Mouse (Mus musculus) myocyte (in vitro differentiated cells): ENCODE results near the gene Kif27. TPM values are rescaled to one million over a fixed set of nuclear protein-coding genes. Genes with fewer than 3 reads are reported as not detected.
"Not testable (repeated sequence)": the region's sequence is repeated elsewhere in the genome, so short reads cannot be mapped to it uniquely, and the experiment has no call there.

ENCODE experiments used
- H3K27me3 ChIP-seq: one replicate; pipeline ENCODE4 v1.6.1; 2011; ENCODE audit not compliant: control insufficient read depth, insufficient read depth, insufficient read length
- H3K36me3 ChIP-seq: one replicate; pipeline ENCODE4 v1.6.1; 2011; ENCODE audit not compliant: control insufficient read depth, insufficient read depth
- H3K4me2 ChIP-seq: one replicate; pipeline ENCODE4 v1.6.1; 2011; ENCODE audit warnings: low read depth, control low read depth
- H3K4me3 ChIP-seq: one replicate; pipeline ENCODE4 v1.5.1; 2011; ENCODE audit warnings: mild to moderate bottlenecking, control low read depth, moderate library complexity
- H3K79me2 ChIP-seq: one replicate; pipeline ENCODE4 v1.6.1; 2011; ENCODE audit not compliant: control insufficient read depth, insufficient read depth
- H3ac ChIP-seq: one replicate; pipeline ENCODE4 v1.6.1; 2011; ENCODE audit not compliant: control insufficient read depth, insufficient read length
- CEBPB ChIP-seq: IDR thresholded peaks from 2 replicates; pipeline ENCODE4 v1.6.1; 2011; ENCODE audit warnings: mild to moderate bottlenecking, moderate library complexity; ENCODE audit not compliant: poor library complexity, insufficient read depth, severe bottlenecking
- E2F4 ChIP-seq: IDR thresholded peaks from one replicate; pipeline ENCODE4 v1.6.1; 2011; ENCODE audit warnings: mild to moderate bottlenecking, control low read depth, moderate library complexity; ENCODE audit not compliant: insufficient read depth
- MAX ChIP-seq: IDR thresholded peaks from one replicate; pipeline ENCODE4 v1.6.1; 2011; ENCODE audit warnings: low read depth, mild to moderate bottlenecking, control low read depth
- MYOD1 ChIP-seq, 3 experiments: IDR thresholded peaks; one replicate each; pipeline ENCODE4 v1.6.1; 2011; ENCODE audit warnings: control low read depth in 2 of 3, low read depth in 2 of 3, mild to moderate bottlenecking in 2 of 3, moderate library complexity in 1 of 3; ENCODE audit not compliant: insufficient read length in 2 of 3, control insufficient read depth in 1 of 3
- MYOG ChIP-seq, 3 experiments: IDR thresholded peaks; one replicate each; pipeline ENCODE4 v1.6.1; 2011; ENCODE audit warnings: control low read depth in 2 of 3, low read depth in 2 of 3, mild to moderate bottlenecking in 2 of 3; ENCODE audit not compliant: insufficient read length in 2 of 3, control insufficient read depth in 1 of 3, insufficient read depth in 1 of 3
- POLR2A ChIP-seq: IDR thresholded peaks from one replicate; pipeline ENCODE4 v1.6.1; 2011; ENCODE audit warnings: low read depth, mild to moderate bottlenecking, control low read depth, moderate library complexity; ENCODE audit not compliant: insufficient read length
- POLR2AphosphoS2 ChIP-seq: IDR thresholded peaks from one replicate; pipeline ENCODE4 v1.6.1; 2011; ENCODE audit warnings: low read depth, control low read depth; ENCODE audit not compliant: insufficient read length
- REST ChIP-seq: IDR thresholded peaks from one replicate; pipeline ENCODE4 v1.6.1; 2011; ENCODE audit warnings: mild to moderate bottlenecking, control low read depth, moderate library complexity; ENCODE audit not compliant: insufficient read depth, insufficient read length
- SRF ChIP-seq: IDR thresholded peaks from one replicate; pipeline ENCODE4 v1.6.1; 2011; ENCODE audit warnings: low read depth; ENCODE audit not compliant: control insufficient read depth, insufficient read length
- TCF12 ChIP-seq: IDR thresholded peaks from one replicate; pipeline ENCODE4 v1.6.1; 2011; ENCODE audit warnings: mild to moderate bottlenecking, control low read depth; ENCODE audit not compliant: poor library complexity, insufficient read depth, severe bottlenecking
- TCF3 ChIP-seq: IDR thresholded peaks from one replicate; pipeline ENCODE4 v1.6.1; 2011; ENCODE audit warnings: low read depth, control low read depth; ENCODE audit not compliant: insufficient read length
- USF1 ChIP-seq: IDR thresholded peaks from one replicate; pipeline ENCODE4 v1.6.1; 2011; ENCODE audit warnings: low read depth, mild to moderate bottlenecking, control low read depth, moderate library complexity
- polyA plus RNA-seq: library from polyadenylated mRNA; unstranded; fragments of >200 nt; fragmentation: generic; extraction: Trizol; gene quantifications from one replicate; pipeline ENCODE4 v1.2.1, GENCODE M21; 2012; ENCODE audit warnings: missing spikeins

The Kif27 gene
- polyA plus RNA-seq, 1 experiment: 0.08 TPM

GRCm38 (mm10) chr13:58372278-58373152 is 13.6 kb upstream of the Kif27 start:
- H3K79me2 ChIP-seq: no peaks in the 10 kb centered on the region
- H3K4me3 ChIP-seq: no peak overlapping the region
- H3K27me3 ChIP-seq: peaks cover 7% of the 10 kb centered on the region
- no peak overlapping the region for H3ac ChIP-seq
- TF ChIP-seq REST: no peak
- H3K4me2 ChIP-seq: no peak overlapping the region
- H3K36me3 ChIP-seq: no peaks in the 10 kb centered on the region

GRCm38 (mm10) chr13:58368835-58369234 is 9.9 kb upstream of the Kif27 start:
- no peak overlapping the region for H3K4me3 ChIP-seq
- no peak overlapping the region for H3K4me2 ChIP-seq
- H3K27me3 ChIP-seq: peaks cover 7% of the 10 kb centered on the region
- H3K79me2 ChIP-seq: no peaks in the 10 kb centered on the region
- no peak overlapping the region for H3ac ChIP-seq
- no peaks in the 10 kb centered on the region for H3K36me3 ChIP-seq
- no peak for TF ChIP-seq REST
- no peak for TF ChIP-seq TCF12
- TF ChIP-seq POLR2AphosphoS2: no peak
- TF ChIP-seq SRF: no peak
- TF ChIP-seq MAX: no peak
- no peak for TF ChIP-seq MYOG (IDR thresholded peaks at IDR 0.05; ENCODE audit: control insufficient read depth in 1 of 3, insufficient read depth in 1 of 3, insufficient read length in 2 of 3, low read depth in 2 of 3)
- no peak for TF ChIP-seq E2F4

GRCm38 (mm10) chr13:58367641-58368040 is 8.7 kb upstream of the Kif27 start:
- H3K79me2 ChIP-seq: no peaks in the 10 kb centered on the region
- H3K4me2 ChIP-seq: no peak overlapping the region
- TF ChIP-seq POLR2A (no peak), MYOG (IDR thresholded peaks at IDR 0.05; ENCODE audit: control insufficient read depth in 1 of 3, insufficient read depth in 1 of 3, insufficient read length in 2 of 3, low read depth in 2 of 3) (no peak), MAX (no peak), E2F4 (no peak), REST (no peak), MYOD1 (IDR thresholded peaks at IDR 0.05; ENCODE audit: control insufficient read depth in 1 of 3, insufficient read length in 2 of 3, low read depth in 2 of 3) (no peak)
- H3K27me3 ChIP-seq: peaks cover under 1% of the 10 kb centered on the region
- no peaks in the 10 kb centered on the region for H3K36me3 ChIP-seq
- no peak overlapping the region for H3K4me3 ChIP-seq
- no peak overlapping the region for H3ac ChIP-seq

GRCm38 (mm10) chr13:58366373-58366772 is 7.5 kb upstream of the Kif27 start:
- Histone ChIP-seq H3K79me2 (no peaks in the 10 kb centered on the region), H3K27me3 (no peaks in the 10 kb centered on the region), H3K4me3 (no peak overlapping the region), H3K4me2 (no peak overlapping the region), H3ac (no peak overlapping the region), H3K36me3 (no peaks in the 10 kb centered on the region)
- TF ChIP-seq E2F4: no peak
- TF ChIP-seq POLR2A: no peak
- TF ChIP-seq MAX: no peak
- no peak for TF ChIP-seq TCF12
- no peak for TF ChIP-seq REST
- no peak for TF ChIP-seq USF1
- TF ChIP-seq MYOG (IDR thresholded peaks at IDR 0.05; ENCODE audit: control insufficient read depth in 1 of 3, insufficient read depth in 1 of 3, insufficient read length in 2 of 3, low read depth in 2 of 3): no peak
- TF ChIP-seq SRF: no peak
- TF ChIP-seq POLR2AphosphoS2: no peak
- no peak for TF ChIP-seq TCF3
- TF ChIP-seq CEBPB: no peak
- TF ChIP-seq MYOD1 (IDR thresholded peaks at IDR 0.05; ENCODE audit: control insufficient read depth in 1 of 3, insufficient read length in 2 of 3, low read depth in 2 of 3): no peak

GRCm38 (mm10) chr13:58365179-58365578 is 6.3 kb upstream of the Kif27 start:
- not testable (repeated sequence) for H3K4me2 ChIP-seq, H3ac ChIP-seq, H3K36me3 ChIP-seq, H3K79me2 ChIP-seq, H3K27me3 ChIP-seq, H3K4me3 ChIP-seq
